Mouse (Mus musculus) thymus, postnatal 36 days (tissue): ENCODE measurements around the gene Rabgap1l.
"Not testable (repeated sequence)": the region's sequence is repeated elsewhere in the genome, so short reads cannot be mapped to it uniquely, and the experiment has no call there.

Experiments used
- DNase-seq, 2 experiments: peaks; one replicate each; pipeline ENCODE4 v3.0.0; 2022; ENCODE audit warnings: mixed read lengths in 2 of 2

Rabgap1l gene

DNA sequence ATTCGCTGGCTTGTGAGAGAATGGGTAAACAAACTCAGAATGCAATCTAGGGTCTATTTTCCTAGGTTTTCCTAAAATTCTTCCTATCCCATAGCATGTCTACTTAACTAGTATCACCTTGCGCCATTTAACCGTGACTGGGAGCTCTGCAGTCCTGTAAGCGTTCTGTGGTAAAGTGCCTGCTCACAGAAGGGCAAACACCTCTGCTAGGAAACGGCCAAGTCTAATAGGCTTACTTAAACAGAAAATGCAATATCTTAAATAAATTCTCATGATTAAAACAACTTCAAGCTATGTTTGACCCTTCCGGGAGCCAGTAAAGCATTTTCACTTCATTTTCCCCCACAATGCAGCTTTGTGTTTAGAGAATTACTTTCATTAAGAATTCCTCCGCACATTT is 484.5 kb downstream of the Rabgap1l start:
- DNase-seq: no peak

DNA sequence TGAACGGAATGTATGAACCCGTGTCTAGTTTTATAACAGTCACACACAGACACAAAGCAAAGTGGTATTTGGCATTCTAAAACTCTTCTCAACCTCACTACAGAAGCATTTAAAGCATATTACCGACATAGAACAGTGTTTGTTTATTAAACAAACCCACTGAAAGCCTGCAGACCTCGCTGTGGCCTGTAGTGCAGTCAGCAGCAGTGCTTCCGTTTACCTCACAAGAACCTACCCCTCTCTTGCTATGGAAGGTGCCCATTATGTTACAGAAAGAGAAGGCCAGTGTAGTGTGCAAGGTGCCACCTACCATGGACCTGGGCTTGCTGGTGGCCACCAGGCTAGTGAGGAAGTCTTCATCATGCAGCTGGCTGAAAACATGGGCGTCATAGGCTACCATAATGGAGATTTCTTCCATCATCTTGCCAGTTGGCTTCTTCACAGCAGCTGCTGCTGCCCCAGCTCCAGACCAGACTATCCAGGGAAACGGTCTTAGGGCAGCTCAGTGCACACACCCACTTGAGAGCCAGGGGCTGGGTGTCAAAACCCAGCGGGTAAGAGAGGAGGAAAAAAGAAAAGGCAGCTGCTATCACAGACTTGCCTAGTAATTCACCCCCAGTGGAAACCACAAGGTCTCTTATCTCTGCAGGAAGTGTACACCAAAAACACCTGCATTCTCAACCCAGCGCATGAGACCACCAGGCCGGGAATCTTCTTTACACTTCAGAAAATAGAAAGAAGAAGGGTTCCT is 486.0 kb downstream of the Rabgap1l start:
- peak; percentile 62 to 71 for DNase-seq

DNA sequence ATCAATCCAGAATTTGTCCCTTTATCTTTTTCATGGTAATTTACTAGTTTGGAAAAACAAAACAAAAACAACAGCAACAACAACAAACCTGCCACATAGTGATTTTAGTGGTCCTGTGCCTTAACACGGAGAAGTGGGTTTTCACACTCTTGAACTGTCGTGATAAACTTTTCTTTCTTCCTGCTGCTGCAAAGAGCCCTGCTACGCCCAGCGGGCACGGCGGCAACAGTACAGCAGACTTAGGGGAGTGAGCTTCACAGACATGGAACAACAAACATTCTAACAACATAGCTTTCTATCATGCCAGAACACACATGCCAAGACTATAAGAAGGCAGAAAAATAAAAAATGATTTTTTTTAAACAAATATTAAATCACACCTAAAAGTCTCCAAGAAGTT is 486.7 kb downstream of the Rabgap1l start:
- peak; percentile 52 to 70 for DNase-seq

DNA sequence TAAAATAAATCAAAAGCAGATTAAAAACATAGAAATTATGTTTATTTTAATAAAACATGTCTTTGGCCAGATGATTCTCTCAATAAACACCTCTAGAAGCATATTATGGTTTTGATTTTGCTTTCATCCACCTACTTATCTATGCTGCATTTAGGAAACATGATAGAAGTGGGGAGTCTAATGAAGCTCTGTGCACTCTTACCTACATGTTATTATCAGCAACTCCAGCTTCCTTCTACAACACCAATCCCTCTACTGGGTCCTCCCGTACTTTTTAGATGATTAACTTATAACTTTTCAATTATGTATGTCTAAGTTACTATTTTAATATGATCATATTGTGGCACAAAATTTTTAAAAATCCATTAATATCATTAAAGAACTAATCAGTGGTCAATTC is 487.2 kb downstream of the Rabgap1l start:
- no peak for DNase-seq

DNA sequence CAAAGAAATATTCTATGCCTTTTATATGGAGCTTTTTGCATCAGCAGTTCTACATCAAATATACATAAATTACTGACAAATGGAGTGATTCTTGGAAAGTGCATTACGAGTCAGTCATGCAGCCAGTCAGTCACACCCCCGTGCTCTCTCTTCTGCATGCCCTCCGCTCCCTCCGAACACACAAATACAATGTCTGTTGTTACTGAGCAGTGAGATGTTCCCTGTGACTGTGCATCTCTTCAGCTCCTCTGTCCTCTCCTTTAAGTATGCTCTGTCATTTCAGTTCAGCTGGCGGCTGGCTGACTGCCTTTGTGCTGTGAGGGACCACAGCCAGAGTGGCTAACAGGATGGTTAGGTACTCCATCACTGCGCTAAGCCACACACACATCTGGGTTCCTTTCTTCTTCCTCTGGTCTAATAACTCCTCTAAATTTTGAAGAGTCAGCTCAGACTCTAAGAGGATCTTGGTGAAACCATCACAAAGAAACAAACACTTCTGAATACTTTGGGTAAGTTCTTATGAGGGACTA is 488.0 kb downstream of the Rabgap1l start:
- DNase-seq: peak; percentile 25 to 28

DNA sequence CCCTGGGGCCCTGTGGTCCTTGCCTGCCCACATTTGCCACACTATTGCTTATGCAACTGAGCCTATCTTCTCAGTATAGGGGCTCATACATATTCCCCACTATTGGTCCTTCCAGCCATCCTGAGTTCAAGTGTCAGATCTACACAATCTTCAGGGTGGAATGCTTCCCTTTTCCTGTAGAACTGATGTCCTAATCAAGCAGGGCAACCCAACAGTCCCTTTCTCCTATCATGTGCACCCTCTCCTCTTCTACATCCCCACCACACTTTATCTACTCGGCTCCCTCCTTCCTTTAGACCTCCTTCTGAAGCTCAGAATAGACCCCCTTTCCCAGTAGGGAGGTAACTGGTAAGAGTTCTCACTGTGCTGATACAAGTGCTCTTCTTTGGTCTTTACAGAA is 490.7 kb downstream of the Rabgap1l start:
- DNase-seq: no peak

DNA sequence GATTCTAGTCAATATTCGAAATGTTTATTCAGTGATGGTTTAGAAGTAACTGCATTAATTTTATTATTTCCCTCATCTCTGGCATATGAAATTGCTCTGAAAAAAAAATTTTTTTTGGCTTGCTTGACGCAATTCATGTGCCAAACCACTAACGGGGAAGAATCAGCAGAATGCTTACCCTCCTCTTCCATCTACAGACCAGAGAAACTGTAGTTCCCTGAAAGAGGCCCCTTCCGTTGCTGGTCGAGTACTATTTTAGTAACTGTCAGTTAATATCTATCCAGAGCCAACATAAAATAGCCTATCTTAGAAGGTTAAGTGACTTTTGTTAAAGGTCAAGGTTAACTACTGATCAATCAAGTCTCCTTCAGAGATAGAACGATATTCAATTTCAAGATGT is 491.9 kb downstream of the Rabgap1l start:
- DNase-seq: no peak

DNA sequence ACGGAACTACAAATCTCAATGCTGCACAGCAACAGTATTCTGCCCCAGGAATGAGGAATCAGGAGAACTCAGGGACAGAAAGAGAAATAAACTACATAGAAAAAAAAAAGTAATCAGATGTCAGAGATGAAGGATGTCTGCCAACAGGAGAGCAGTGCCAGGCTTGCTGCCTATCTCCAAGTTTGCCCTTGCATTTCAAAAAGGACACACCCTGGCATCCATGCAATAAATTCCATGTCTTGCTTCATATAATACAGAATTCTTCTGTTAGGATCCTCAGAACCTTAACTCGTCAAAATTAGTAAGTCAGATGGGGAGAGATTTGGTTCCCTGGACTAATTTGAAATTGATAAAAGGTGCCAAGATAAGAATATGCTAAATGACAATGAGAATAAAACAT is 492.3 kb downstream of the Rabgap1l start:
- DNase-seq: no peak

DNA sequence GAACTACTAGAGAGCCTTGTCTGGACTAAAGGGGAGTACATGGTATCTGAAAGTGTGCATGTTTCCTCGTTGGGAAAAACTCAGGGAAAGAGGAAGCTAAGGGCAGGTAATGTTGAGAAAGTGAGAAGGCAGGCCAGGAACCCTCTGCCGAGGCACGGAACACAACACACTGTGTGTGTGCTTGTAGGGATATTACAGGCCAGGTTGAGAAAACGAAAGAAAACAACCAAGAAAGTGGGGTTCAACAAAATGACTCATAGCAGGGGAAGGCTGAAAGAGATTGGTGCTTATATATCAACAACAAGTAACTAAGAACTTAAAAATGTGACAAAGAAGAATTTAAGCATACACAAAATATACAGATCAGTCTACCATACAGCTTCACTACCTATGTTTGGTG is 493.0 kb downstream of the Rabgap1l start:
- no peak for DNase-seq

DNA sequence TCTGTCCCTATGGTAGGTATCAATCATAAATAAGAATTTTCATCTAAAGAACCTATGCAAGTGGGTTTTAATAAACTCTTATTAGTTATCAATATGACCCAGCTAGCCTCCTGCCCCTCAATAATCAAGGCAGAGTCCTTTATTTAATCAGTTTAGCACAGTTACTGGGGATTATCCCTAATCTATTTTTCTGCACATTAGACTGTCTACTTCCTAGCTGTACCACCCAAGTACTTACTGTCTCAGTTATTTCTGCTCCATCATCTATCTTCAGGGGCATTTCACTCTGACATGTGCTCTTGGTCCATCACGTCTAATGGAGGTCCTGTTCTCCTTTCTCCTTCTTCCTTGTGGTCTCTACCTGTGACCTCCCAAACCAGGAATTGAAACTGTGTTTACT is 494.1 kb downstream of the Rabgap1l start:
- DNase-seq: no peak

DNA sequence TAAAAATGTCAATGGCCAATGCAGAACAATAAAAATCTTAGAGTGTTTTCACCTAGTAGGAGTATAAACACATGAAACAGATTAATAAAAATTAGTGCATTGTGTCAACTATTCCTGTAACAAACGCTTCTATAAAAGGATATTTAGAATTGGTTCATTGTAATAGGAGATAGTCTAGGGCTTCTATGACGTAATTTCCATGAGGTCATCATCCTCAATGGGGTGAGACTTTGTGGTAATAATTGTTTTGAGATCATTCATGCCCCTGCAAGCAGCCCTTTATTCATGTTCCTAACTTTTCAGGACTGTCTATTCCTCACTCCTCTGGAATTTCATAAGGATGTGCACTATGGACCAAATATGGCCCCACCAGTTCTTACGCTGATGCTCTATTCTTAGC is 495.3 kb downstream of the Rabgap1l start:
- no peak for DNase-seq

DNA sequence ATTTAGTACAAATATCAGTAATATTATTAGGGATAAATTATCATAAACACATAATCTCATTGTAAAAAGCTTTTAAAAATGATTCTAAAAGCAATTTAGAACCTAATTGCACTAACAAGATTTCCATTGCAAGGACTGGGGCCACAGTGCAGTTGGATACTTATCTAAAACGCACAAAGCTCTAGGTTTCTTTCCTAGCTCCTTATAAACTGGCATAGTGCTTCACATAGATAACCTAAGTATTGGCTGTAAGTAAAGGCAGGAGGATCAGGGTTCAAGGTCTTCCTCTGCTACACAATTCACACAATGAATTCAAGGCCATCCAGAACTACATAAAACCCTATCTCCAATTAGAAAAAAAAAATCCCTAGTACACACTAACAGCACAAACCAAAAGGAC is 497.7 kb downstream of the Rabgap1l start:
- DNase-seq: no peak

DNA sequence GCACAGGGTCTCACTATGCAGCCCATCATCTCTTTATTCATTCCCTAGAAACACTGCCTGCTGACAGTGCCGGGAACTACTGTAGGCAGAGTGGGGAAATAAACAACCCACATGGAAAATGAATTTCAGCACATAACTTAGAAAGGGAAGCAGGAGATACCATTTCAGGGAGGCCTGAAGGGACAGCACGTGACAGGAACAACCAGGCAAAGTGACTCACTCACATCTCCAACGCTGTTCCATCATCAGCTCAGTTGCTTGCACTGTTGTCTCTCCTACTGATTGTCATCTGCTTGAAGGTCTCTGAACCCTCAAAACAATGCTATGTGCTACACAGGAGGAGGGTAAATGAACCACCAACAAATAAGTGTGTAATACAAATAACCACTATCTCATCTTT is 499.5 kb downstream of the Rabgap1l start:
- no peak for DNase-seq

DNA sequence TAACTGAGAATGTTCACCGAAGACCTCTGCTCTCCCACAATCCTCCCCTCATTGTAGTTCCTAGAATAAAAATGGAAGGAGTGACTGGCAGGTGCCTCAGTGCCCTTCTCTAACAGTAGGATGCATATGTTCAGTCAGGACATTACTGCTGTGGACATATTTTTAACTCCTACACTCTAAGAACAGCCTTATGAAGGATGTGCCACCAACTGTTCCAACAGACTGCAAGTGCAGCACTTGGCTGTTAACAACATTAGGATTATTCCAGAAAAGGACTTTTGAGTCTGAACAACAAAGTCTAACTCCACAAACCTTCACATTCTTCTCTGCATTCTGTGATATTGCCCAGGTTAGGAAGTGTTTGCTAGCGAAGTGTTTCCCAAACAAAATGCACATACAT is 501.0 kb downstream of the Rabgap1l start:
- no peak for DNase-seq

DNA sequence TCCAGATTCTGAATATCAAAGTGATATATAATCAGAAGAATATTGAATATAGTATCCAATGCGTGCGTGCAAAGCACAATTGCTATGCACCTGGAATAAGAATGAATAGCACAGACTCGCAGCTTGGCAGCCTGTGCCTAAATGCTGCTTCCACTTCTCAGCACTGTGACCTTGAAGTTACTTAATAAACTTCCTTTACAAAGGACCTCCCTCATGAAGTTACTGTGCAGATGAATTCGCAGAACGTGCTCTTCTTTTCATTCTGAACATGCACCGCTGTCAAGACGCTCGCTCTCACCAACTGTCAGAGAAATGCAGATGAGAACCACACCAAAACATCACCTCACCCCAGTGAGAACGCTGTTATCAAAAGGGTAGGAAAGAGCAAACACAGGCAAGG is 502.8 kb downstream of the Rabgap1l start:
- DNase-seq: peak in 1 of 2 experiments; percentile 28

DNA sequence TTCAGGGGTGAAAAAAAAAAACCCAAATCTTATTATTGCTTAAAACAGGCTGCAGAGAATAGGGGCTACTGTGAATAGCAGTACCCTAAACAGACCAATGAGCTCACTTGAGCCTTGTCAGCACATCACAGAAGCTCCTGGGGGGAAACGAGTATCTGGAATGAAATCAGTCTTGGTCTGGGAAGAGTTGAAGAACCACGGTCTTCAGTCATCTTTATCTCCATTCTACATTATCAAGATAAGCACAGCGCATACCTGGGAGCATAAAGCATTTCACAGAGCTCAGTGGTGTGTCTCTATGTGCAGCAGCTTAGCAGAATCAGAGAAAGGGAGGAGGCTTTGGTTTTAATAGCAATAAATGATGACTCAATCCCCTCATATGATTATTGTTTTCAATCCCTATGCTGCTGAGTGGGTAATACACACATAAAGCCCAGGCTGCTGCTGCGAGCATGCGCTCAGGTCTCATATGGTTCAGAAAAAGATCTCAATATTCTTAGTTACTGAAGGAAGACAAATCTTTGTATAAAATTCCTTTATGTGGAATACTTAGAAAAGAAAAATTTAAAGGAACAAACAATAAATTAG is 505.9 kb downstream of the Rabgap1l start:
- no peak for DNase-seq

DNA sequence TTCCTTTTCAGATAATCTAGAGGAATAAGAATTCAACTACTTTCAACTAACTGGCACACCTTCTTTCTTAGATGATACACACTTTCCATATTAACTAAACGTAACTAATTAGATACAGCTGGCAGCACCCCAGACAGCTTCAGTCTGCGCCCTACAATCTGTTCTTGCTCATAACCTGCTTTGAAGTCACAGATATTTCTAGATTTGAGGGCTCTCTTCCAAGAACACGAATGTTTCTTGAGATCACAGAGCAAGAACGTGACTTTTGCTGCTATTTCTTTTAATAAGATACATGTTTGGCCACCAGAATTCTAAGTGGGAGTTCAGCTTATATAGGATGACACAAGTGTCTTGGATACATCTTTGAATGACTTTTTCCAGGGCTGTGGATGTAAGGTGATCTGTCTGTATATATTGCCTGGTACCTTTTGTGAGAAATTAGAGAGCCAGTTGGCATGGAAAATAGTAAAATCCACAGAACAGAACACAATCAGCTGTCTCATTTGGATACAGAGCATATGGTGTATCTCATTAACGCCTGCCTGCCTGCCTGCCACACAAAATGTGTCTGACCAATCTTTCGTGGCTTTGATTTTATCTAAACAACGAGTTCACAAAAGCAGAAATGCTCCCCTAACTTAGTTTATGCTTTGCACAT is 506.5 kb downstream of the Rabgap1l start:
- DNase-seq: no peak

DNA sequence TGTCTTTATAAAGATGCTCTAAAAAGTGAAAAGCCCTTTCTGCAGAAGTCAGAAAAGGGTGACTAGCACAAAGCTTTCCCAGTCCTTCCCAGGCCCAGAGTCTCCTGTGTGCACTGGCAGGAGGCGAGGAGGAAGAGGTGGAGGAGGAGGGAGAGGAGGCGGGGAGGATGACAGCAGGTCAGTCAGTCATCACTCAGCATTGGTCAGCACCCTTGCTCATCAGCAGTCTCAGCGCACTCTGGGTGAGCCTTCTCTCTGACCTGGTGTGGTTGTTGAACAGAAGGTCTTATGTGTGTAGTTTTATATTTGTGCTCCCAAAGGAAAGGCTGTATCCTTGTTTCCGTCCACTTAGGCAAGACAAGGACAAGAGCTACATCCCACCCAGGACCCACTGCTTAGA is 508.8 kb downstream of the Rabgap1l start:
- DNase-seq: no peak

DNA sequence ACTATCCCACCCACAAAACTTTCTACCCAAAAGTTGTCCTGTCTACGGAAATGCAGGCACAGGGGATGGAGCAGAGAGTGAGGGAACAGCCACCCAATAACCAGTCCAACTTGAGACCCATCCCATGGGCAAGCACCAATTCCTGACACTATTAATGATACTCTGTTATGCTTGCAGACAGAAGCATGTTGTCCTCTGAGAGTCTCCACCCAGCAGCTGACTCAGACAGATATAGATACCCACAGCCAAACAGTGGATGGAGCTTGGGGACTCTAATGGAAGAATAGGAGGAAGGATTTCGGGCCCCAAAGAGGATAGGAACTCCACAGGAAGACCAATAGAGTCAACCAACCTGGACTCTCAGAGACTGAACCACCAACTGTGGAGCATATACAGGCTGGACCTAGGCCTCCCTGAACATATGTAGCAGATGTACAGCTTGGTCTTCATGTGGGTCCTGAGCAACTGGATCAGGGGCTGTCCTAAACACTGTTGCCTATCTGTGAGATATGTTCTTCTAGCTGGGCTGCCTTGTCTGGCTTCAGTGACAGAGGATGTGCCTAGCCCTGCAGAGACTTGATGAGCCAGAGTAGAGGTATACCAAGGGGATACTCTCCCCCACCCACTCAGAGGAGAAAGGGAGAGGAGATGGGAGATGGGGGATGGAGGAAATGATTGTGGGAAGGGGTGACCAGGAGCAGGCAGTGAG is 510.7 kb downstream of the Rabgap1l start:
- not testable (repeated sequence) for DNase-seq

DNA sequence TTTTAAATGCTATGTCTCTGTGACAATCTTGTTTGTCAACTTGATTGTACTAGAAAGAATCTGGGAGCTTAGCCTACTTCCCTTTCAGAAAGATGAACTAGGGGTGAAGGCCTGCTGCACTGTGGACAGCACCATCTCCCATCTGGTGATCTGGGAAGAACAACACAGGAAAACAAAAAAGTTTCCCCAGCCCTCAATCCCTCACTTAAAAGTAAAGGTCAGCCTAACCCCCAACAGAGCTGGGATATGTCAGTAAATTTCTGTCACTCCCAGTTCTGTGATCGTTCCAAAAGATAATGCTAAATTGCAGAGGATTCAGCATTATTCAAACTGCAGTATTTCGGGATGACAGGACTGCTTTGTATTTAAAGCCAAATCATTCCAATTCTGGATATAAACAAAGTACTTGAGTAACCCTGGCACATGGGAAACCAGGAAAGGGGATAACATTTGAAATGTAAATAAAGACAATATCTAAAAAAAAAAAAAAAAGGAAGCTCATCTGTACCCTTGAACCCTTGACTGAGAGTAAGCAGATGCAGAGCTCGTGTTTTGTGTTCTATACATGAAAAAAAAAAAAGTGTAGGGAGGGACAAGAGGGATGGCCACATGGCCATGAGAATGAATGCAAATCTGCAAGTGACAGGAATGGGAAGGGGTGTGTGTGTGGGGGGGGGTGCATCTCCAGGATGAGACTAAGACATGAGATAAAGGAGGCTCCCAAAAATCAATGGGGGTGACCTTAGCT is 511.5 kb downstream of the Rabgap1l start:
- no peak for DNase-seq

DNA sequence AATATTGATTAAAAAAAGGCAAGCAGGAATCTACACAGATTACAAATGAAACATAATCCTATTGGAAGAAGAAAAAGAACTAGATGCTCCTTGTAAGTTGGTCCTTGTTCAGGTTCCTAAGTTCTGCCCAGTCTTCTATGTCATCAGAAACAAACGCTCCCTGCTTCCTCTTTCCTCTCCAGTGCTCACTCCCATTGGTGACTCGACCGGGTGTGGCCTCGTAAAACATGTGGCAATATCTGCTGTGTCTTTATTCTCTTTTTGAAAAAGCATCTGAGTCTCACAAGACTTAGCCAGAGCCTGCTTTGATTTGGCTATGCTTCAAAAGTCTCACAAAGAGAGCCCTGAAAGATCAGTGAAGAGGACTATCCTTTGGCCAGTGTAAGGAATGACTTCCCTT is 512.4 kb downstream of the Rabgap1l start:
- no peak for DNase-seq

DNA sequence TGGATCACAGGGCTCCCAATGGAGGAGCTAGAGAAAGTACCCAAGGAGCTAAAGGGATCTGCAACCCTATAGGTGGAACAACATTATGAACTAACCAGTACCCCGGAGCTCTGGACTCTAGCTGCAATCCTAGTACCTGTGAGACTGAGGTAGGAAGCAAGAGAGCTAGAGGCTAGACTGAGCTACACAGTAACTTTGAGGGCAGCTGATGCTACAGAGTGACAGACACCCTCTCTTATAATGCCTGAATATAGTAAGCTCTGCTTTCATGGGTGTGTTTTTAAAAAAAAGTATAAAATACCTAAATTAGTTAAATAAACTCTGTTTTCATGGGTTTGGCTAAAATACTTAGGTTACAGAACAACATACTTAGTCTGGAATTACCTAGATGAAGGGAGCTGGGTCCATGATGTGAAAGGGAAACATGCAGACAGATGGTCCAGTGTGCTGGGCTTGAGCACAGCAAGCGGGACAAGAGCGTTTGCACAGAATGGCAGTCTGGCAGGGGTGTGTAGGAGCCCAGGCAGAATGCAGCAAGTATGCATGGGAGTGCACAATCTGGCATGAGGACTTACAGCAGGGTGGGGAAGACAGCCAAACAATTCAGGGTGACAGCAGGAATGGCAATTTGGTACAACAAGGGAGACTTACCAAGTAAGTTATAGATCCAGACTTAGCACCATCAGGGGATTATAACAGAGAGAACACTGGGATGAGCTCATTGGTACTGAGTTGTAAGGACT is 514.9 kb downstream of the Rabgap1l start:
- no peak for DNase-seq
